Mouse (Mus musculus): ENCODE results near the gene 5730409E04Rik. TPM values are rescaled to one million over a fixed set of nuclear protein-coding genes. Genes with fewer than 3 reads are reported as not detected.

Gene 5730409E04Rik
- 0.46 TPM for total RNA-seq (2023)

GRCm38 (mm10) chr4:126609606-126610181, at the start of gene 5730409E04Rik:
5730409E04Rik (plus strand) TSS chr4:126609818.

Other genes with a start within 250 kb of the 5730409E04Rik start
- gene Ago3, start 180.3 kb upstream of the 5730409E04Rik start, total RNA-seq (2023) = 33.6 TPM
- 50.5 TPM for gene Ago1, start 141.2 kb upstream of the 5730409E04Rik start, total RNA-seq (2023)
- 0.34 TPM for gene Ago4, start 76.3 kb upstream of the 5730409E04Rik start, total RNA-seq (2023)
- 14.5 TPM for gene Clspn, start 52.9 kb upstream of the 5730409E04Rik start, total RNA-seq (2023)
- 79.7 TPM for gene Psmb2, start 67.8 kb downstream of the 5730409E04Rik start, total RNA-seq (2023)
- gene Tfap2e, start 126.4 kb downstream of the 5730409E04Rik start, total RNA-seq (2023) = not detected
- 38.6 TPM for gene Ncdn, start 143.6 kb downstream of the 5730409E04Rik start, total RNA-seq (2023)
- 40.5 TPM for gene AU040320, start 143.7 kb downstream of the 5730409E04Rik start, total RNA-seq (2023)

Measured in CD8-positive naive resting alpha-beta T cell, adult 57 days (primary cell).